Comparison of ENCODE assay signal across 10 mouse cellular contexts in genomic region chr11:20216415-20216814, GRCm38 (mm10). TPM values are rescaled to one million over a fixed set of nuclear protein-coding genes. Genes with fewer than 3 reads are reported as not detected.
DNase-seq lines count a peak whose midpoint lies in the region; ATAC-seq and TF ChIP-seq lines count a peak whose summit lies in the region.
"Had no signal": no experiment of that assay in that cellular context is flagged by ENCODE, and none has a peak within 500 bp of the region (broad histone marks: within the 10 kb centered on the region; RNA-seq: fewer than 3 reads in every experiment).

No protein-coding gene starts in this region.

- no peaks in the 10 kb centered on the region for H3K9me3 ChIP-seq in hindbrain, postnatal 0 days (ENCODE audit: low read length)
- H3K9me3 ChIP-seq in hindbrain, embryonic 13.5 days: no peaks in the 10 kb centered on the region
- H3K9me3 ChIP-seq: G1E had no signal

- H3K27me3 ChIP-seq in hindbrain, postnatal 0 days (ENCODE audit: insufficient read depth, low read length): no peaks in the 10 kb centered on the region
- no peaks in the 10 kb centered on the region for H3K27me3 ChIP-seq in hindbrain, embryonic 13.5 days

- no peak for ATAC-seq in hindbrain, postnatal 0 days
- no peak for ATAC-seq in hindbrain, embryonic 13.5 days (ENCODE audit: low FRiP score)

- no peak overlapping the region for H3K4me2 ChIP-seq in hindbrain, postnatal 0 days (ENCODE audit: low read depth, low read length)
- H3K4me2 ChIP-seq in hindbrain, embryonic 13.5 days: no peak overlapping the region

- H3K4me1 ChIP-seq in hindbrain, postnatal 0 days (ENCODE audit: insufficient read depth, low read length): no peaks in the 10 kb centered on the region
- H3K4me1 ChIP-seq in hindbrain, embryonic 13.5 days (replicated peaks): peaks cover 5% of the 10 kb centered on the region; the same call in 1 of the 2 replicates

- no peak overlapping the region for H3K9ac ChIP-seq in hindbrain, postnatal 0 days (replicated peaks; ENCODE audit: low read length)
- H3K9ac ChIP-seq in hindbrain, embryonic 13.5 days: no peak overlapping the region

- H3K27ac ChIP-seq in hindbrain, postnatal 0 days: no peak overlapping the region
- no peak overlapping the region for H3K27ac ChIP-seq in hindbrain, embryonic 13.5 days

- peaks cover 20% of the 10 kb centered on the region for H3K36me3 ChIP-seq in hindbrain, postnatal 0 days (ENCODE audit: insufficient read depth, low read length)
- H3K36me3 ChIP-seq in hindbrain, embryonic 13.5 days: peaks cover 44% of the 10 kb centered on the region

- no peak for DNase-seq in hindbrain, postnatal 0 days (ENCODE audit: low spot score)
- DNase-seq in thymus, postnatal 0 days (ENCODE audit: low spot score): peak; percentile 21
- DNase-seq in thymus, postnatal 10 days (ENCODE audit: low spot score in 2 of 2): no peak
- peak; percentile 31 for DNase-seq in T-cell, adult 2 months (ENCODE audit: low spot score)
- no peak for DNase-seq in adrenal gland, postnatal 14 days
- no peak for DNase-seq in retina, postnatal 1 day
- DNase-seq in frontal cortex, postnatal 10 days (ENCODE audit: low spot score in 2 of 2): no peak
- DNase-seq: adrenal gland, postnatal 25 days had no signal

- peak; percentile 33; the same call in 1 of the 2 replicates for TF ChIP-seq CTCF in hindbrain, postnatal 0 days (IDR thresholded peaks at IDR 0.05; ENCODE audit: low read depth)

- H3K4me3 ChIP-seq in hindbrain, postnatal 0 days (ENCODE audit: low read length): no peak overlapping the region
- no peak overlapping the region for H3K4me3 ChIP-seq in hindbrain, embryonic 13.5 days

- WGBS in hindbrain, postnatal 0 days: 89% methylated on average over 4 of the region's 4 CpGs
- 91% methylated on average over 4 of the region's 4 CpGs for WGBS in hindbrain, embryonic 13.5 days

RNA-seq across cellular contexts. Expression of gene Rab1a, which starts 15.2 kb away (rescaled TPM):
- 92.4 and 100 TPM in 2 replicates for total RNA-seq in hindbrain, postnatal 0 days (2014; rRNA removed)
- polyA plus RNA-seq in hindbrain, postnatal 0 days (2015; fragmentation: Nextera tagmentation; extraction: Ambion mirVana): 310 TPM in 2 replicates
- polyA plus RNA-seq in hindbrain, embryonic 13.5 days (2015; fragmentation: Nextera tagmentation; extraction: Ambion mirVana): 307 and 313 TPM in 2 replicates
- polyA plus RNA-seq in thymus, postnatal 0 days (2015; fragmentation: Nextera tagmentation; extraction: Ambion mirVana): 172 and 180 TPM in 2 replicates
- total RNA-seq in adrenal gland, postnatal 14 days (2021): 146 and 165 TPM in 2 replicates

RNA-seq across cellular contexts. Expression of gene Cep68, which starts 32.8 kb away (rescaled TPM):
- 43.5 and 61.1 TPM in 2 replicates for total RNA-seq in hindbrain, postnatal 0 days (2014; rRNA removed)
- polyA plus RNA-seq in hindbrain, postnatal 0 days (2015; fragmentation: Nextera tagmentation; extraction: Ambion mirVana): 23.1 and 24.4 TPM in 2 replicates
- 25.8 and 26.2 TPM in 2 replicates for polyA plus RNA-seq in hindbrain, embryonic 13.5 days (2015; fragmentation: Nextera tagmentation; extraction: Ambion mirVana)
- polyA plus RNA-seq in thymus, postnatal 0 days (2015; fragmentation: Nextera tagmentation; extraction: Ambion mirVana): 16.6 and 18.1 TPM in 2 replicates
- total RNA-seq in adrenal gland, postnatal 14 days (2021): 31.1 and 32.2 TPM in 2 replicates

Comparison
In these comparisons a context has a peak if more than half of its experiments do, and no peak if none do; other contexts are left out.
1. DNase-seq: peak in thymus, postnatal 0 days (single experiment) and T-cell, adult 2 months (single experiment); none in hindbrain, postnatal 0 days (single experiment), thymus, postnatal 10 days (0 of 2), adrenal gland, postnatal 14 days (single experiment), retina, postnatal 1 day (single experiment) and frontal cortex, postnatal 10 days (0 of 2).